Mouse (Mus musculus) MEL-GATA-1-ER (cell line): ENCODE results near the gene Zbtb48.

ENCODE experiments used
- DNase-seq: peaks from one replicate; pipeline ENCODE4 v3.0.0-alpha.2; 2012; ENCODE audit warnings: low read depth; ENCODE audit errors: extremely low read depth

The Zbtb48 gene

GRCm38 (mm10) chr4:152002063-152002462 is 25.4 kb downstream of the Zbtb48 start:
- no peak for DNase-seq

GRCm38 (mm10) chr4:152001335-152001734 is 26.1 kb downstream of the Zbtb48 start:
- DNase-seq, result no peak

- no peak for DNase-seq
Measured at GRCm38 (mm10) chr4:152000906-152001305, 26.6 kb downstream of the Zbtb48 start.

- DNase-seq, result peak; percentile 39
Measured at GRCm38 (mm10) chr4:151999481-151999880, 28.0 kb downstream of the Zbtb48 start.

DNA sequence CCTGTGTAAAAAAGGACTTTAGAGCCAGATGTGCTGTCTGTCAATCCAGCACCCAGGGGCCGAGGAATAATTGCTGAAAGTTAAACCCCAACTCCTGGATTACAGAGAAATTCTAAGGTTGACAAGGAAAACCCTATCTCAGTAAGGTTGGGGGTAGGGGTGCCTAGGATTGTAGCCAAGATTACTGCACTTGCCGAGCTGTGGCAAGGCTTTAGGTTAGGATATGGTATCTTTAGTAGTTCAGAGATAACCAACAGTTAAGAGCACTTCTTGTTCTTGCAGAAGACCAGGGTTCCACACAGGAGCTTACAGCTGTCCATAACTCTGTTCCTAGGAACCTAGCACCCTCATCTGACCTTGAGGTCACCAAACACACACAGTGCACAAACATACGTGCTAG is 29.8 kb downstream of the Zbtb48 start:
- no peak for DNase-seq

- DNase-seq, result no peak
Measured at GRCm38 (mm10) chr4:151996951-151997222, 30.6 kb downstream of the Zbtb48 start.

DNA sequence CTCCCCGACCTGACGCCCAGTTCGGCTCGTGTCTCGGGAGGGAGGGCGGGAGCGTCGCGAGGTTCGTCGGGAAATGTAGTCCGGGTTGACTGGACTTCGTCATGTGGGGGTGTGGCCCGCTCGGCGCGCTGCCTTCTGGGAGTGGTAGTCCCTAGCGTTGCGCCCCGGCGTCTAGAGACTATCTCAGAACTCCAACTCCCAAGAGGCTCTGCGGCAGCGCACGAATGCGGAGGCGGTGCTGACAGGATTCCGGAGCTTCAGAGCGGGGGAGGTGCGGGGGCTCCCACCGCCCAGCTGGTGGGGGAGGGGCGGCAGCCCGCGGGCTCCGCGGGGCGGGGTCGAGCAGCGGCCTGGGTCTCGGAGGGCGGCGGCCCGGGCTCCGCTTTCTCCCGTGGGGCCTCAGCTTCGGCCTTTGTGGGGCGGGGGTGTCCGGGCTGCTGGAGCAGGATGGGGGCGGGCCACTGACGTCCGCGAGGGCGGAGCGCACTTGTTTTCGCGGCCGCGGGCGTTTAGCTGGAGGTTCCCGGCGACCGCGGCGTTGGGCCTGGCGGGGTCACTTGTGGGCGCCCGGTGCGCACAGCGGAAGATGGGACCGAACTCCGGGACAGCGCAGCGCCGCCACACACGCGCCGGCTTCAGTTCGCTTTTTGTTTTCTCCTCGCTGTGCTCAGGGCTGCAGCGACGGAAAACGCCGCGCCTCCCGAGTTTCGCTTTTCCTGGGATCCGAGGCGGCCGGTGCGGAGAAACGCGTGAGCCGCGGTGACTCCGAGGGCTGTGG is 31.1 kb downstream of the Zbtb48 start, which contains the start of gene Phf13:
Phf13 (minus strand) TSS at position 86 of the 778 bp plus-strand sequence.
- peak; percentile 95 for DNase-seq

DNA sequence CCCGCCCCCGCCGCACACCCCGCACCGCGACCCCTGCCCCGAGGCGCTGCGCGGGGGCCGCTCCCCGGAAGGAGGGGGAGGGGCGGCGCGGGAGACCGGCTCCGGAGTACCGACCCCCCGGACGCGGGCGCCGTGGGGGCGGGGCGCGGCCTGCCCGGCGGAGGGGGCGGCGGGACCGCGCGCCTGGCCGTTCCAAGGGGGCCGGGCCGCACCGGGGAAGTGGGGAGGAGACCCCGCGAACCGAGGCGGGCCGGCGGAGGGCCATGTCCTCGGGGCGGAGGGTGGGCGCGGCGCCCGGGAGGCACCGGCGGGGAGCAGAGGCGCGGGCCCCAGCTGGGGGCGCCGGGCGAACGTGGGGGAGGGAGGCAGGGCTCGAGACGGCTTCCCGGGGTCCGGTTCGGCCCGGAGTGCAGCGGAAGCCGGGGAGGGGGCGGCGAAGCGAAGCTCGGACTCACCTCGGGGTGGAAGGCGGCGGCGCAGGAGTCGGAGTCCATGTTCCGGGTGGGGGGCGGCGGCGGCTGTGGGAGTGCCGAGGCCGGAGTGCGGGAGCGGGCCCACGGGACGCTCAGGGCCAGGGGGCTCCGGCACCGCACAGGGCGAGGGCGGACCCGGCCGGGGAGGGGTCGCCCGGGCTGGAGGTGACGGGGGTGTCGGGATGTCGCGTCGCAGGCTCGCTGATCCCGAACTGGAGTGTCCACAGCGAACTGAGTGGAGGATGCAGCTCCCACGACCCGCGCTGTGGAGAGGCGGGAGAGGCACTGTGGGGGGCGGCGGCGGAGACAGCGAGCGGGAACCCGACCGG is 31.9 kb downstream of the Zbtb48 start:
- no peak for DNase-seq

DNA sequence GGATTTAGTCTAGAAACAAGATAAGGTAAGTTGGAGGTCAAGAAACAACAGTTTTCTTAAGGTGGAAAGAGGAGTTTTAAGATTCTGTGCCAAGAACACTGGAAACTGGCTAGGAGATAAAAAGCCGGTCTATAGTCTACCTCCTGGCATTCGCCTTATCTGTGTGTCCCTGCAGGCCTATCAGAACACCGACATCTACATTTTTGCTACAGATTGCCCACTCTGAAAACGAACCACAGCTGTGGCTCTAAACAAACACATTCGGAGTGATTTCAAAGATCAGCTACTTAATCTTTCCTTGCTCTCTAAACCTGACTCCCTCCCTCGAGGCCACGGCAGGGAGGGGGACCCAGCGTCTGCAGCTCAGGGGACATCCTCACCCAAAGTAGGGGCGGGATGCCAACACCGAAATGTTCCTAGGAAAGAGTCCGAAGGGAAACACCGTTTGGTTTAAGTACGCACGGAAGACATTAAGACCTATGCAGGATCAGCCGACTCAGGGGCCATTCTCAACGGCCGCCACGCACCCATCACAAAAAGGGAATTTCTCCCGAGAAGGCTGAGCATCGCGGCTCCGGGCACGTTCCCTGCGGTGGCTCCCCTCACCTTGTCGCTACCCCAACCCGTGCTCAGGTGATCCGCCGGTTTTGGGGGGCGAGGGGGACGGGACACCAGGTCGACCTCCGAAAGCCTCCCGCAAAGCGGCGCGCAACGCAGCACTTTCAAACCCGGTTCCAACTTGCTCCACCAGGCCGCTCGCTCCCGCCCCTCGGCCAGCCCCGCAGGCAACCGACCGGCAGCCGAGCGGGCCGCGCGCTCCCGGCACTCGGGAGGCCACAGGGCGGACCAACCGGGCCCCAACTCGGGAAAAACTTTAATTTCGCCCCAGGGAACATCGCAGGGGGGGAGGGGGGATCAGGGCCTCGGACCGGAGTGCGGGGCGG is 33.0 kb downstream of the Zbtb48 start:
- peak; percentile 50 for DNase-seq

GRCm38 (mm10) chr4:151993035-151993434 is 34.4 kb downstream of the Zbtb48 start:
- DNase-seq, result no peak

DNA sequence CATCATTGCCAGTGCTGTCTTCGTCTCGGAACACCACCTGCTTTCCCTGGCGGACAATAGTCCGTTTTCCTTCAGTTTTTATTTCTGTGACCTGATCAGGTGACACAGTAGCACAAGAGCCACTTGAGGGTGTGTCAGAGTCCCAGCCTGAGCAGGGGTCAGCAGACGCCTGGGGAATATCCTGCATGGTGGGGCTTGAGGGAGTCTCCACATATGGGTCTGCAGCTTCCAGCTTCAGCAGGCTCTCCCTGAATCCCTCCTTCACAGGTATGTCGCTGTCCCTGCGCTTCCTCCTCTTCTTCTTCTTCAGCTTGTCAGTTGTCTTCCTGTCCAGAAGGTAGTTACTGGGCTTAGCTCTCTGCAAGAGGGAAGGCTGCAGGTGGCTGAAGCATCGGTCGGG is 35.4 kb downstream of the Zbtb48 start:
- no peak for DNase-seq

DNA sequence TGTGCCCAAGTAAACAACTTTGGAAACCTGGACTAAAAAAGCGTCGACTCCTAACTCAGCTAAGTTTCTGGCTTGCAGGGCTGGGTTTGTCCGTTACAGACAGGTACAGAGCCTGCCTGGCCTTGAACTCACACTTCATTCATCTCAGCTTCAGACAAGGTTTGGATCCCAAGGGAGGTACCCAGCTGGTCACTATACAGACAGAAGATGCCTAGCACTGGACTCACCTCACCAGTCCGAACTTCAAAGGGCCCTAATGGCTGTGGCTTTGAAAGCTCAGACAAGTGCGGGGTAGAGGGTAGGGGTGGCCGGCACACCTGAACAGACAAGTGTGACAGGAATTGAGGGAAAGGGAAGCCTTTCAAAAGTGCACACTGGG is 38.4 kb downstream of the Zbtb48 start:
- DNase-seq, result no peak

- DNase-seq, result peak; percentile 26
Measured at GRCm38 (mm10) chr4:151988342-151989109, 38.9 kb downstream of the Zbtb48 start, which contains the start of gene Thap3. Gene Thap3 (minus strand): TSS chr4:151988997.

- DNase-seq, result no peak
Measured at GRCm38 (mm10) chr4:151988014-151988341, 39.5 kb downstream of the Zbtb48 start.

- no peak for DNase-seq
Measured at GRCm38 (mm10) chr4:151986650-151987049, 40.8 kb downstream of the Zbtb48 start.

DNA sequence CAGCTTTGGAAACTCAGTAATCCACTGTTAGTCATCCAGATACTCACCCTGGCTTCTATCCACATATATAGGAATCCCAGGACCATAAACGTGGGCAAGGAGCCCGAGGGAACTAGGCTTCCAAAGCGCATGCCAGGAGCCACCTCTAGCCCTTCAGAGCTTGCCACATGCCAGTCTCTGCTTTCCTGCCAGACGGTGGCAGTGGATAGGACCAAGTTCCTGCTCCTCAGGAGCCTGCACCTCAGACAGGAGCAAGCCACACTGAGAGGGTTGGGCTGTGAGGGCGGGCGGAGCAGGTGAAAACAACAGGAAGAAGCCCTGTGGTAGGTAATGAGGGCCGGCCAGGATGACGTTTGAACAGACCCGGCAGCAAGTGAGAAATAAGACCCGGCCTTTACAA is 41.6 kb downstream of the Zbtb48 start:
- no peak for DNase-seq

DNA sequence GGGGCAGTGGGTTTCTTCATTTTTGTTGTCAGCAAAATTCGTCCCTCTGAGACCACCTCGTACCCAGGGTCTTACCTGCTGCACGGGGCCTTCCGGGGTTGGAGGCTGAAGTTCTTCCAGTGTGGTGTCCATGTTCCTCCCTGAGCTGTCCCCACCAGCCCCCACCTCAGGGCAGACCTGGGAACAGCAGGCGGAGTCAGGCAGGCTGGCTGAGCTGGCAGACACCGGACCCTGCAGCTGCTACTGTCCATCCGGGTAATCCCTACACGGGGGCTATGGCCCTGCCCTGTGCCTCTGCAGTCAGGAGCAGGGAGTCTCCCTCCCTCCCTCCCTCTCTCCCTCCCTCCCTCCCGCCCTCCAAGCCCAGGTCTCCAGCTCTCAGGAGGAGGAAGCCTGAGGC is 43.9 kb downstream of the Zbtb48 start:
- no peak for DNase-seq

DNA sequence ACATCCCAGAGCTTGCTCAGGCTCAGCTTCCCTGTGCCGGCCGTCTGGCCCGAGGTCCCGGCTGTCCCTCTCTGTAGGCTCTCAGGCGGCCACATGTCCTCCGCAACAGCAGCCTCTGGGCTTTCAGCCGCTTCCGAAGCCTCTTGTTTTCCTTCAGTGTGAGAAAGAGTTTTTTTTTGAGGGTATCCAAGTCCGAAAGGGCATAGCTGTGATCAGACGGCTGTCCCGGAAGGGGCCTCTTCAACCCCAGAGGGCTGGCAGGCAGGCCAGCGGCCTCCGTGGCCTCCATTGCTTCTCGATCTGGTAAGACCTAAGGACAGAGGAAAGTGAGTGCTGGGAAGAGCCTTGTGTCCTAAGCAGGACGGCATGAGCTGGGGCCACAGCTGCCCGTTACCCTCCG is 44.4 kb downstream of the Zbtb48 start:
- DNase-seq, result no peak

DNA sequence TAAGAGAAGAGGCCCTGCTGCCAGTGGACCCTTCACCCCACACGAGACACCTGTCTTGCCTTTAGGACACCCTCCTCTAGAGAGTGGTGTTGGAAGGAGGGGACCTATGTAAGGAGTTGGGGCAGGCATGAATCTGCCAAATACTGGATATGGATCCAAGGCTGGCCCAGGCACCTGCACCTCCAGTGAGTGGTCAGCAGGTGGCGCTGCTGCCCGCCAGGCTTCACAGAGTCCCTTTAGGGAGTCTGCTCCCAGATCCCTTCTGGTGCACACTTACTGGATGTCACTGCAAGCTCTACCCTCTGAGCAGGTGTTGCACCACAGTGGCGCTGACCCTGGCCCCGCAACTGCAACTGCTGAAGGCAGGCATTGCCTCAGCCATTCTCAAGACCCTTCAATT is 46.1 kb downstream of the Zbtb48 start:
- no peak for DNase-seq

DNA sequence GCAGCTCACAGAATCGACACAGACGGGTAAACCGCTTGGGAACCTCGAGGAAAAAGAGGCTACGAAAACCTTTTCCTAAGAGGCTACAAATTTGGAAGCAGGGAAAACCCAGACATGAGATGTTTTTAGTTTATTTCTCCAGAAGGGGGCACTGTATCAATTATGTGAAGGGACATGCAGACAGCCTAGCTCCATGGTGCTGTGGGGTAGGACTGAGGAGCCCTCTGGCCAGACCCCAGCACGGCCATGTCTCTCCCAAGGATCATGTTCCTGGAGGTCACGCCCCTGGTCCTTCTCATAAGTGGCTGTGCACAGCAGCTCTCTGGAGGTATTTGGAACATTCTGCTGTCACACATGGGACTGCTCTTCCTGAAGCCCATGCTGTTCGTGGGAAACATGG is 46.8 kb downstream of the Zbtb48 start:
- DNase-seq, result no peak

DNA sequence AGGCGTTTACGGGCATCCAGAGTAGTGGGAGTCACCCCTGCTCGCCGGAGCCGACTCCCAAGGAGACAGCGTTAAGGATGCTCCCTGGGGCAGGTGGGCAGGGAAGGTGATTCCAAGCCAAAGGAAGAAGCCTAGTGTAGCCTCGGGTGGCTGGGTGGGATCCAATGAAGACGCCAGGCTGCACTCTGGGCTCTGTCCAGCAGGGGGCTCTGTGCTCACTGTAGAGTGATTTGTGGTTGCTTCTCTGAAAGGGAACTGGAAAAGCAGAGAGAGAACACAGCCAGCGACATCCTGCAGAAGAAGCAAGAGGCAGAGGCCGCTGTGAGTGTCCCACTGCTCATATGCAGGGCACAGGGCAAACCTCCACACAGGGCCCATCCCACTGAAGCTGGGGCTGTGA is 49.7 kb downstream of the Zbtb48 start:
- DNase-seq, result no peak
